Mouse (Mus musculus): ENCODE data around the gene AY761185. TPM values are rescaled to one million over a fixed set of nuclear protein-coding genes. Genes with fewer than 3 reads are reported as not detected.

The AY761185 gene
- not detected for polyA plus RNA-seq (2012; fragmentation: generic; extraction: Trizol)

GRCm38 (mm10) chr8:20944610-20945009 is at the start of gene AY761185:
Gene AY761185 (minus strand): TSS chr8:20944710.

GRCm38 (mm10) chr8:20921971-20922370 is 22.5 kb downstream of the AY761185 start, which contains the start of gene Gm6040:
Gene Gm6040 (minus strand): TSS chr8:20922071.

GRCm38 (mm10) chr8:20902527-20902926 is 42.0 kb downstream of the AY761185 start, which contains the start of gene Gm15056:
Gene Gm15056 (minus strand): TSS chr8:20902627.

Other genes with a start within 250 kb of the AY761185 start
- not detected for gene Defb33, start 52.0 kb downstream of the AY761185 start, polyA plus RNA-seq (2012; fragmentation: generic; extraction: Trizol)
- gene Gm15056, start 42.1 kb downstream of the AY761185 start, polyA plus RNA-seq (2012; fragmentation: generic; extraction: Trizol) = not detected
- gene Gm6040, start 22.6 kb downstream of the AY761185 start, polyA plus RNA-seq (2012; fragmentation: generic; extraction: Trizol) = not detected
- gene Defa21, start 80.8 kb upstream of the AY761185 start, polyA plus RNA-seq (2012; fragmentation: generic; extraction: Trizol) = not detected
- gene Defa23, start 110.3 kb upstream of the AY761185 start, polyA plus RNA-seq (2012; fragmentation: generic; extraction: Trizol) = not detected
- not detected for gene Defa35, start 120.3 kb upstream of the AY761185 start, polyA plus RNA-seq (2012; fragmentation: generic; extraction: Trizol)
- gene Defa25, start 139.7 kb upstream of the AY761185 start, polyA plus RNA-seq (2012; fragmentation: generic; extraction: Trizol) = not detected
- gene Gm14851, start 151.3 kb upstream of the AY761185 start, polyA plus RNA-seq (2012; fragmentation: generic; extraction: Trizol) = not detected
- not detected for gene Defa30, start 189.9 kb upstream of the AY761185 start, polyA plus RNA-seq (2012; fragmentation: generic; extraction: Trizol)
- gene Defa22, start 217.6 kb upstream of the AY761185 start, polyA plus RNA-seq (2012; fragmentation: generic; extraction: Trizol) = not detected
- not detected for gene Defa31, start 246.9 kb upstream of the AY761185 start, polyA plus RNA-seq (2012; fragmentation: generic; extraction: Trizol)